Mouse (Mus musculus): ENCODE measurements around the gene D630003M21Rik.

GRCm38 (mm10) chr2:158163034-158163433 is 66.0 kb downstream of the D630003M21Rik start:
- TF ChIP-seq ZC3H11A (IDR thresholded peaks at IDR 0.05; ENCODE audit: borderline replicate concordance, low read depth, low read length) (no peak), MAFK (IDR thresholded peaks at IDR 0.05; ENCODE audit: insufficient read depth, low read depth, low read length) (no peak), HCFC1 (IDR thresholded peaks at IDR 0.05; ENCODE audit: borderline replicate concordance, insufficient read depth, low read length) (no peak), ZNF384 (IDR thresholded peaks at IDR 0.05; ENCODE audit: low read depth, low read length) (no peak)
